Mouse (Mus musculus) layer of hippocampus, adult 2 months (tissue): Measurements from ENCODE around the gene Tmem30a. TPM values are rescaled to one million over a fixed set of nuclear protein-coding genes. Genes with fewer than 3 reads are reported as not detected.

Experiments
- DNase-seq, 2 experiments: peaks; one replicate each; pipeline ENCODE4 v3.0.0; 2022; ENCODE audit warnings: low spot score in 2 of 2
- H3K27ac ChIP-seq: fragments of 200-600 bp; 2 replicates; pipeline ENCODE4 v1.8.1; 2022
- H3K4me3 ChIP-seq: fragments of 200-600 bp; 2 replicates; pipeline ENCODE4 v1.8.1; 2022; ENCODE audit warnings: mild to moderate bottlenecking
- CTCF ChIP-seq: fragments of 200-600 bp; conservative IDR thresholded peaks from 2 replicates; pipeline ENCODE4 v1.8.1; 2022; ENCODE audit warnings: antibody characterized with exemption, mild to moderate bottlenecking, moderate library complexity
- total RNA-seq, 2 experiments: library from RNA; stranded (reverse); gene quantifications; 2 replicates each; pipeline ENCODE4 v1.2.3; 2021

The Tmem30a gene
- total RNA-seq, 2 experiments from 2014 or later = 235 to 247 TPM

DNA sequence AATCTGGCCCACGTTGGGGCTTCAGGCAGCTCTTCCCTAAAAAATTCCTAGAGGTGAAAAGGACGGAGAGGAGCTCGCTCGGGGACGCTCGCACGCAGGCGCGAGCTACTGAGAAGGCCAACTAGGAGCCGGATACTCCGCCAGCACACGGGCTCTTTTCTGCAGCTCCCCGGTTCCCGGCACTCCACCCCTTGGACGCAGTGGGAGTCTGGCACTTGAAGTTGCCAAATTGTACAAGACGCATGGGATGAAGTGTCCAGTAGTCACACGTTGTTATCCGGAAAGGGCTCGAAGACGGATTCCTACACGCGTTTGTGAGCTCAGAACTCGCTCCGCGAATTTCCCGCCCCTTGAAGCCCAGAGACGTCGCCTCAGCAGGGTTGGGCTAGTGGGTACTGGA is 73.9 kb downstream of the Tmem30a start:
- Histone ChIP-seq H3K27ac (no peak overlapping the region), H3K4me3 (peak overlapping the region; percentile 13; the same call in 1 of the 2 replicates)
- no peak for TF ChIP-seq CTCF
- DNase-seq = no peak

Other genes with a start within 250 kb of the Tmem30a start
- gene Col12a1, start 74.7 kb downstream of the Tmem30a start, total RNA-seq = 1 to 10 TPM; 6.6 to 7.8 TPM
- 100 to 1,000 TPM; 305 to 312 TPM for gene Cox7a2, start 33.6 kb downstream of the Tmem30a start, total RNA-seq
- 10 to 100 TPM; 11.7 to 13.9 TPM for gene Filip1, start 219.3 kb upstream of the Tmem30a start, total RNA-seq